Mouse (Mus musculus): Measurements from ENCODE around the gene Ttl.

- TF ChIP-seq CTCF (IDR thresholded peaks at IDR 0.05; ENCODE audit: extremely low read depth, insufficient read depth, insufficient read length, insufficient replicate concordance) (no peak), POLR2A (IDR thresholded peaks at IDR 0.05; ENCODE audit: low read depth, low read length) (no peak)
These were observed 9.1 kb upstream of the Ttl start for GRCm38 (mm10) chr2:129056597-129056996.

Data from spleen, adult 2 months (tissue).